Mouse (Mus musculus) testis, postnatal 10 days (tissue): ENCODE measurements at regions not wholly inside any gene's neighbourhood (a gene's known extent, or its start where the extent isn't known, plus 50 kb on each side); places are given as distances from the start of the nearest gene placed in this dataset.

Experiments
- DNase-seq: peaks from one replicate; pipeline ENCODE4 v3.0.0; 2021; ENCODE audit warnings: low spot score

DNA sequence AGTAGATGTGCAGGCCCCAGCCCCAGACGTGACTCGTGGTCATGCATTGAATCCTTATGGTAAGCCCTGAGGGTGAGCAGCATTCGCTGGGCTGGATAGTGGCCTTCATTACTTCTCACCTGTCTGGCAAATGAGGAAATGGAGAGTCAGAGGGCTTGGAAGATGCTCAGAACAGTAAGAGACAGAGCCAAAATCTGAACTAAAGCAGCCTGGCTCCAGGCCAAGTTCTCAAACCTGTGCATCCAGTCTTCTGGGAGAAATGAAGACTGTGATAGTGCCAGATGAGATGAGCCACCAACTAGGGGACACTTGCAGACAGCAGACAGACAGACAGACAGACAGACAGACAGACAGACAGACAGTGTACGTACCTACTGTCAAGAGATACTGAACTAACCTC is 137.1 kb downstream of the Wscd1 start:
- no peak for DNase-seq

DNA sequence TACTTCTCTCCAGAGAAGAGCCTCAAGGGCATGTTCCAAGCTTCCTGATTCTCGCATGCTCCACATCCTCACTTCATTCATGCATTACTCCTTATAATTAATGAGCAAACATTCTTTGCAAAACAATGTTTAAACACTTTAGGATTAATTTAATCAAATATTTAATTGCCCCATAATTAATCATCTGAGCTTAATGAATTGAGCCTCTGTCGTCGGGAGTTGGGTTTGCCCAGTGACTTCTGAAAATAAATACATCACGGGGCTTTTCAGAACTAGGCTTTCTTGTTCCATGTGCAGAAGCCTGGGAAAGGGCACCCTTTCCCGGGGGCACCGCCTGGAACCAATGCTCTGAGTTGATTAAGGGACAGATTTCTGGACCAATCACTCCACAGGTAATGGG is 135.1 kb downstream of the Wscd1 start:
- DNase-seq, result no peak

DNA sequence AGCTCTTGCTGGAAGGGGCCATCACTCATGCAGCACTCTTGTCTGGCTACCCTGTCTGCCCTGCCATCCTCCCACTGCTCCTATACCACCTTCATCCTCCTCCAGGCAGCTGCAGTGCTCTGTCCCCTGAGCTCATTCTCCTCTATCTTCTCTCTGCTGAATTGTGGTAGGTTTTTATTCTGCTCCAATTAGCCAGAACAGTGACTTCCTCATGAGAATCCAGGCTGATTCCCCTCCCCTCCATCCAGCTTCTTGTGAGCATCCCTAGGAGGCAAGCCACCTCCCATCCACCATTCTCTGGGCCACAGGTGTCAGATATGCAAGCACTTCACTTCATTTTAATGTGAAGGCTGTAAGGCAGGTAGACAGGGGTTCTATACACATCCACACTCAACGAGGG is 132.1 kb downstream of the Wscd1 start:
- DNase-seq, result no peak

GRCm38 (mm10) chr11:71871297-71871696 is 121.6 kb downstream of the Wscd1 start:
- no peak for DNase-seq

- DNase-seq, result no peak
Observed at GRCm38 (mm10) chr11:71866690-71867089, 117.0 kb downstream of the Wscd1 start.

DNA sequence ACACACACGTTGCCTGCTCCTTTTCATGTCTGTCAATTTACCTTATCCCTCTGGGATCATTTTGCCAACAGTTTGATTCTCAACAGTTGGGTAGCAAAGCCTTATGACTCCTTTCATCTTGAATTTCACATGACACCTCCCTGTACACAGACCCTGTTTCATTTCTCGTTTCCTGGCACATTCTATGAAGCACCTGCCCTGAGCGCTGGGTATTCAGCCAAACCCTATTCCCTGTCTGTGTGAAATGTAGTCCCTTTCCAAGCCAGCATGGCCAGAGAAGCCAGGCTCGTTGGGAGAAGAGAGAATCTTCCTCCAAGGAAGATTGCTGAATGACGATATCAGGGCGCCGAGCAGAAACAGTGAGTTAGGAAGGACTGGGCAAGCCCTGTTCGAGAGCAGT is 108.2 kb downstream of the Wscd1 start:
- peak; percentile 26 for DNase-seq

DNA sequence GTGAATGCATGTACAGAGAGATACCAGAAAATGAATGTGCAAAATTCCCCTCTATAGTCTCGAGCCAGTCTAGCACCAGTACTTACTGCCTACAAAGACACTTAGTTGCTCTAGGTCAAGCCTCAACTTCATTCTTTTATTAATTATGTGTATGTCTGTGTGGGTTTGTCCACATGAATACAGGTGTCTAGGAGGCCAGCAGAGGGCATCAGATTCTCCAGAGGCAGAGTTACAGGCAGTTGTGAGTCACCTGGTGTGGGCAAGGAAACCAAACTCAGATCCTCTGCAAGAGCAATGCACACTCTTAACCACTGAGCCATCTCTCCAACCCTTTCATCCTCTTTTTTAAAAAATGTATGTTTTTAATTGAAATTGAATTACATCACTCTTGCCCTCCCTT is 105.8 kb downstream of the Wscd1 start:
- DNase-seq, result no peak

GRCm38 (mm10) chr11:71855058-71855457 is 105.3 kb downstream of the Wscd1 start:
- DNase-seq, result no peak

DNA sequence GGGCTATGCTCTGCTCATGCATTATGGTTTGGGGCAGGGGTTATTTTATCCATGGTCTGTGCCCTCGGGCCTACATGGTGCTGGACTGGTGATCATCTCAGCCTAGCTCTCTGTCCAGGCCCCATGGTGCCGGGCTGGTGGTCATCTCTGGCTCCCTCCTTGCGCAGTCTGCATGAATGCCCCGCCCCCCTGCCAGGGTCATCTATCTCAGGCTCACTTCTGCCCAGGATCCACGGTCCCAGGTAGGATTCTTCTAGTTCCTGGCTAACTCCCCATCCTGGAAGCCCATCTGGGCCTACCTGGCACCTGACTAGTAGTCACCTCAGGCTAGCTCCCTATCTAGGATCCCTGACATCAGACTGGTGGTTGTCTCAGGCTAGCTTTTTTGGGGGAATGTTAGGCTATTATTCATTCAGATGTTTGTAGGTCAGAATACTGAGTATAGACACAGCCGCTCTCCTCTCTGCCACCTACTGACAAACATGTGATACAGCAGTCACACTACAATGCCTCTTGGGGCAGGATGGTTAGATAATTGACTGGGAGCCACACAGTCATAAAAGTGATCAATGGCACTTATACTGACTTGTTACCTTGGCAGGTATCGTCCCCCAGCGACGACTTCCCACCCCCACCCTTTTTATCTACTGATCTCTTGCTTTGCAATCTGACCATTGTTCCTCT is 98.1 kb downstream of the Wscd1 start:
- no peak for DNase-seq

GRCm38 (mm10) chr11:71846496-71846895 is 96.8 kb downstream of the Wscd1 start:
- DNase-seq, result no peak

- no peak for DNase-seq
Observed at GRCm38 (mm10) chr11:71840635-71841443, 91.1 kb downstream of the Wscd1 start.
